Mouse (Mus musculus) lung, adult 2 months (tissue): Measurements from ENCODE around the gene St8sia4.

ENCODE experiments used
- CTCF ChIP-seq: fragments of 200-500 bp; IDR thresholded peaks from 2 replicates; pipeline ENCODE4 v1.5.1; 2011; ENCODE audit warnings: mild to moderate bottlenecking, low read length, control low read depth; ENCODE audit not compliant: insufficient read depth
- POLR2A ChIP-seq: fragments of 200-500 bp; IDR thresholded peaks from 2 replicates; pipeline ENCODE4 v1.6.1; 2011; ENCODE audit warnings: low read depth, mild to moderate bottlenecking, control low read depth, low read length, borderline replicate concordance; ENCODE audit errors: extremely low read depth

DNA sequence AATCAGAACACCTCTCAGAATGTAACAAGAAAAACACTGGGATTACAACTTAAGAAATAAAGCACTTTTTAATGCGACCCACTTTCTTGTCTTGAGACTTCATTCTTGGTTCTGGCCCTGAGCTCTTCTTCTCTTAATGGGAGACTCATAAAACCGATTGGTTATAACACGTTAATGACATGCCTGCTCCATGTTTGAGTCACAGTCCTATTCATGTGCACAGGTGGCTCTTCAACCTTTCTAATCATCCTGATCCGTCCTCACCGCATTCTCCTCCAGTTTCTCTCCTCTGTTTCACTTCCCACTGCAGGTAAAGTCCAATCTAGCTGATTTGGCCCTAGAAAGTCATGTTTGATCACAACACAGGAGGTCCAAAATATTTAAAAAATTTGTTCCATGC is 58.3 kb downstream of the St8sia4 start:
- no peak for TF ChIP-seq POLR2A
- no peak for TF ChIP-seq CTCF
